Mouse (Mus musculus) induced T-regulatory cell, adult 2 months (primary cell): ENCODE data around the gene Tfb2m.

Source experiments
- DNase-seq: peaks from one replicate; pipeline ENCODE4 v3.0.0-alpha.2; 2012; ENCODE audit warnings: low read depth

Gene Tfb2m

GRCm38 (mm10) chr1:179559446-179560194 is 13.6 kb upstream of the Tfb2m start:
- DNase-seq: peak; percentile 47

DNA sequence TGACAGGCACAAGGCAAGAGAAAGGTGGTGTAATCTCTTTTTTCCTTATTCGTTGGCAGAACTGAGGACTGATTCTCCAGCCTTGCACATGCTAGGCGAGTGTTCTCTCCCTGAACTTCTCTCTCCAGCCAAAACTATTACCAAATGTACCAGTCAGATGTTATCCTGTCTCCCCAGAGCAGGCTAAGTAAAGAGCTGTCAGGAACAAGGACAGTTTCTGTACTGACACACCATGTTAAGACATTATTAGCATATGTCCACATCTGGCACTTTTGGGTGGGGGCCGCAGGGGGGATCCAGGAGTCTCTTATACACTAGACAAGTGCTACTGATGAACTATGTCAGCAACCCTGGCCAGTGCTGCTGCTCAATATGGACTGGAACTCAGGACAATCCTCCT is 10.9 kb upstream of the Tfb2m start:
- DNase-seq: no peak

GRCm38 (mm10) chr1:179553949-179554347 is 7.9 kb upstream of the Tfb2m start:
- DNase-seq: no peak

DNA sequence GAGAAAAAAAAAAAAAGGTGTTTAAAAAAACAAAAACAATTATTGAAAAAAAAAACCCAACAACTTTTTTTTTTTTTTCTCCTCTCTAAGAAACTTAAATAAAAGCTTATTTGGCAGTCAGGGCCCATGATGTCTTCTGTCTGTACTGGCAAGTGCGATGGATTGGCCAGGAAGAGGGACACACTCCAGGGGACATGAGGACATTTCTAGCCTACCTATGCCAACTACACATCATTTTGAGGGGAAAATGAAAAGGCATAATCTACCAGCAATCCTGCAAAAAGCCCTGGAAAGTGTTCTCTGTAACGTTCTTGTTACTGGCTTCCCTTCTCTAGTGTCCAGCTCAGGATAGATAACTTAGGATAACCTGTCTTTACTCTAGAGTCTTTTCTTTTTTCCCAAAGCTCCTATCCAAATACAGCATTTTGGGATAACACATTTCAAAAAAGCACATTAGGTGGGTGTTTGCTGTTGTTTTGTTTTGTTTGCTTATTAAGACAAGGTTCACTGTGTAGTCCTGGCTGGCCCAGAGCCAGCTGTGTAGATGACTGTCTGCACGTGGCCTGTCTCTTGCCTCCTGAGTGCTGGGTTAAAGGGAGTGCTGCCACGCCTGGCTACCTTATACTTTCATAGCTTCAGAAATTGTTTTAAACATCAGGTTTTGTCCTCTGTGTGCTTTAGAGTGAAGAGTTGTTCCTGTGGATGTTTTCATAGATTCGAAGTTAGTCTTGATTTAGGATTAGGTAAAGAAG is 7.3 kb upstream of the Tfb2m start:
- DNase-seq: no peak

GRCm38 (mm10) chr1:179552751-179553150 is 6.7 kb upstream of the Tfb2m start:
- DNase-seq: no peak

DNA sequence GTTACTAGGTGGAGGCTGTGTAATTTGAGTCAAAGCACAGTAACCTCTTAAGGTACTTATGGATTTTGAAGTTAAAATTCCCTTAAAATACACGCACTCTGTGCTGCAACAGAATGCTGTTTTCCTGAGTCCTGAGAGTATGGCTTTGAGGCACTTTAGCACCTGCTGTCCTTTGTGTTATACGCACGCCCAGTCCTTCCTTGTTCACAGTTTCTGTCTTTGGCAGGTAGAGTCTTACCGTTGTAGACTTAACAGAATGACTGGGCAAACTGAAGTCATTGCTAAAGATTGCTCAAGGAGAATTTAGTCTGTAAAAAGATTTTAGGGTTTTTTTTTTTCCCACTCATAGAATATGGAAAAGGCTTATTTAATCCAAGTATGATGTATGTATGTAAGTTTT is 5.9 kb upstream of the Tfb2m start:
- no peak for DNase-seq

GRCm38 (mm10) chr1:179551336-179551735 is 5.3 kb upstream of the Tfb2m start:
- peak; percentile 27 for DNase-seq

GRCm38 (mm10) chr1:179548996-179549752 is 3.1 kb upstream of the Tfb2m start:
- DNase-seq: peak; percentile 52

DNA sequence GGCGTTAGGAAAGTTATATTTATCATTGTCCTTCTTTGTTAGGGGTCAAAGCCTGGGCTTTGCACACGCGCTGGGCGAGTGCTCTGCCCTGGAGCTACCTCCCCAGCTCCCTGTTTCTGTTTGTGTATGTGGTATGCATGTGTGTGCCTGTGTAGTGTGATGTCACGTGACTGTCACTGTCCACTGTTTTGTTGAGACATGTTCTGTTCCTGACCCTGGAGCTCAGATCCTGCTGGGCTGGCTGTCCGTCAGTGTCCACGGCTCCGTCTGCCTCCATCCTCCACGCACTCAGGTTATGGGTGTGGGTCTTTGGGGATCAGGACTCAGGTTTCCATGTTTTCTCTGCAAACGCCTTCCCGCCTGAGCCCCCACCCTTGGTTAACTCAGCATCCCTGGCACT is 2.2 kb upstream of the Tfb2m start:
- DNase-seq: no peak

GRCm38 (mm10) chr1:179547176-179547575 is 1.1 kb upstream of the Tfb2m start:
- peak; percentile 39 for DNase-seq

DNA sequence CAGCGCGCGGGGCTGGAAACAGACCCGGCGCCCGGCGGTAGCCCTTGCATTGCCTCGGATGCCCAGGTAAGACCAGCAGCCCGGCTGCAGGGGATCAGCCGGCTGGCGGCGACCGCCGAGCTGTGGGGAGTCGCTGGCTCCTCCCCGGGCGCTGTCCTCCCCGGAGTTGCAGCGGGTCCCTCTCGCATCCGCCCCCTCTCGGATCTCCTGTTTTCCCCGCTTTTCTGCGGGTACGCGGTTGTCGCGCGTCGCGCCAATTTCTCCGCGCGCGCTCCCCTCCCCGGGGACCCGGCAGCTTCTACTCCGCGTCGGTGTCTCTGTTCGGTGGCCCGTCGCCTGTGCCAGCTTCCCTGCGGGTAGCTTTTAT is 467 bp upstream of the Tfb2m start:
- DNase-seq: no peak

GRCm38 (mm10) chr1:179541502-179541901 is 4.6 kb downstream of the Tfb2m start:
- peak; percentile 63 for DNase-seq

- DNase-seq: no peak
These were observed 6.2 kb downstream of the Tfb2m start for GRCm38 (mm10) chr1:179539887-179540286.

- no peak for DNase-seq
These were observed 7.0 kb downstream of the Tfb2m start for GRCm38 (mm10) chr1:179539054-179539453.

DNA sequence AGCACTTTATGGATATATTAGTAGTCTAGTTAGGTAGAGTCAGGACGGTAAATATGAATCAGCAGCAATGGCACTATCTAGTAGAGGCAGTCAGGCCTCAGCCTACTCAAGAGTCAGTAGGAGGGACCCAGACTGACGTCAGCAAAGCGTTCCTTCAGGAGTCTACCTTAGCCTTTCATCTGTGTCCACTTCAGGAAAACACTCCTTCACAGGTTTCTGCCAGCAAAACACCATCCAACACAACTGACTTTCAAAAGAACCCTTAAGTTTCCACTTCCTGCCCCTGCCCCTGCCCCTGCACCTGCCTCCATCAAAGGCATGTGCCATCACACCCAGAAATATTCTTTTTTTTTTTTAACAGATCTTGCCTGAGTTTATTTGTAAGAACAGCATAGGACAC is 26.2 kb downstream of the Tfb2m start:
- no peak for DNase-seq

GRCm38 (mm10) chr1:179517713-179518465 is 28.2 kb downstream of the Tfb2m start, which contains the start of gene Smyd3:
TSS of gene Smyd3 (minus strand) at chr1:179518041.
- peak; percentile 95 for DNase-seq

GRCm38 (mm10) chr1:179516941-179517712 is 28.9 kb downstream of the Tfb2m start:
- DNase-seq: peak; percentile 69

DNA sequence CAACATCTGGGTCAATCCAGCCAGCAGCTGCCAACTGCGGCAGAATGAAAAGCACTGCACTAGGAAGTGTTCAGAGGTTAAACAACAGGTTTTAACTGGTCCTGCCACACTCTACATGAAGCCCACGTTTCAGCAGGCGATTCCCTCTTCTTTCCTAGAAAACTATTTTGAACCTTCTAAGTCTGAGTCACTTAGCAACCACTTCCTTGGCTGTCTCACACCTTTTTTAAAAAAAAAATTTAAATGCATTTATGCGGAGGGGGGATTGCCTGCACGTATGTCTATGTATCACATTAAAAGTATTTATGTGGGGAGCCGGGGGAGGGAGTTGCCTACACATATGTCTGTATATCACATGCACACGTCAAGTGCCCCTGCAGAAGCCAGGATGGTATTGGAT is 34.2 kb downstream of the Tfb2m start:
- DNase-seq: no peak

- DNase-seq: no peak
These were observed 35.3 kb downstream of the Tfb2m start for GRCm38 (mm10) chr1:179510546-179511340.
